1 mouse cellular context compared by ENCODE assay signal in the genomic region with DNA sequence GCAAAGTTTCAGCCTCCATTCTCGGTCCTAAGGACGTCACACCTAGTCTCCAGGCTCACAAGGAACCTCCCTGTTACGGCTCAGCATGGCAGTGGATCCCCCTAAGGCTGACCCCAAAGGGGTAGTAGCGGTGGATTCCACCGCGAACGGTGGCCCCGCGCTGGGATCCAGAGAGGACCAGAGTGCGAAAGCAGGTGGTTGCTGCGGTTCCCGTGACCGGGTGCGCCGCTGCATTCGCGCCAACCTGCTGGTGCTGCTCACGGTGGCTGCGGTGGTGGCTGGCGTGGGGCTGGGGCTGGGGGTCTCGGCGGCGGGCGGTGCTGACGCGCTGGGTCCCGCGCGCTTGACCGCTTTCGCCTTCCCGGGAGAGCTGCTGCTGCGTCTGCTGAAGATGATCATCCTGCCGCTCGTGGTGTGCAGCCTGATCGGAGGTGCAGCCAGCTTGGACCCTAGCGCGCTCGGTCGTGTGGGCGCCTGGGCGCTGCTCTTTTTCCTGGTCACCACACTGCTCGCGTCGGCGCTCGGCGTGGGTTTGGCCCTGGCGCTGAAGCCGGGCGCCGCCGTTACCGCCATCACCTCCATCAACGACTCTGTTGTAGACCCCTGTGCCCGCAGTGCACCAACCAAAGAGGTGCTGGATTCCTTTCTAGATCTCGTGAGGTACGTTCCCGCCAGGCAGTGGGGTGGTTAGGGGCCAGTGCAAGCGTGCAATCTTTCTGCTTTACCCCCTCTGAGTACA.
TF ChIP-seq lines count a peak whose summit lies in the region.

No protein-coding gene starts in this region.

TF ChIP-seq in ES-E14, 5 proteins besides CTCF, POLR2A, EP300 and RAD21:
- TF ChIP-seq ZNF384 (IDR thresholded peaks at IDR 0.05; ENCODE audit: low read depth, low read length): no peak
- TF ChIP-seq ZC3H11A (IDR thresholded peaks at IDR 0.05; ENCODE audit: borderline replicate concordance, low read depth, low read length): no peak
- no peak for TF ChIP-seq HCFC1 (IDR thresholded peaks at IDR 0.05; ENCODE audit: borderline replicate concordance, insufficient read depth, low read length)
- no peak for TF ChIP-seq CHD2 (IDR thresholded peaks at IDR 0.05; ENCODE audit: low read depth, low read length)
